Mouse (Mus musculus) thymus, adult 18-20 months (tissue): ENCODE measurements at regions not wholly inside any gene's neighbourhood (a gene's known extent, or its start where the extent isn't known, plus 50 kb on each side); places are given as distances from the start of the nearest gene placed in this dataset.

Experiments
- DNase-seq, 2 experiments: peaks; one replicate each; pipeline ENCODE4 v3.0.0; 2022; ENCODE audit warnings: mixed read lengths in 2 of 2

DNA sequence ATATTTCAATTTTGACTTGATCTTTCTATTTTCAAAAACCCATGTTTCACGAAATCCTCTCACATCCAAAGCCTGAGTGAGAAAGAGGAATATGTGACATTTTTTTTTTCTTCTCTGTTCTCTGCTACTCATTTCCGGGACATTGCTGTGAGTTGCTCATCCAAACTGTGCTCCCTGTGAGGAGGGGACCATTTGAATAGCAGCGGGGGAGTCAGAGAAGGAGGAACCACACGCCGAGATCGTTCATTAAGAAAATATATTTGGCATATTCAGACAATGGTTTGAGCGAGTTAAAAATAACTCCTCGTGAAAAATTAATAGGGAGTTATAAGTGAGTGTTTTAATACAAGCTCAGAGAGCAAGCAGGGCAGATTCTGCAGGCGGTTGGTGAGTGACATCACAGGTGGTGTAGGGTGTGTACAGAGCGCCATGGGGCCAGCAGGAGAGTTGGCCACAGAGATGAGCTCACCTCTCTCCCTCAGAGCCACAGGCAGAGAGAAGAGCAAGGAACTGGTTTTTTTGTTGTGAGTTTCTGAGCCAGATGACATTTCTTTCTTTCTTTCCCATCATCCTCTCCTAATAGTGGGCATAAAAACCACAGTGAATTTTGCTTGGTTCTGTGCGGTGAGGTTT, 54.4 kb upstream of the Calcoco1 start:
- DNase-seq: no peak

GRCm38 (mm10) chr15:102780626-102781025, 58.6 kb upstream of the Calcoco1 start:
- DNase-seq: no peak

DNA sequence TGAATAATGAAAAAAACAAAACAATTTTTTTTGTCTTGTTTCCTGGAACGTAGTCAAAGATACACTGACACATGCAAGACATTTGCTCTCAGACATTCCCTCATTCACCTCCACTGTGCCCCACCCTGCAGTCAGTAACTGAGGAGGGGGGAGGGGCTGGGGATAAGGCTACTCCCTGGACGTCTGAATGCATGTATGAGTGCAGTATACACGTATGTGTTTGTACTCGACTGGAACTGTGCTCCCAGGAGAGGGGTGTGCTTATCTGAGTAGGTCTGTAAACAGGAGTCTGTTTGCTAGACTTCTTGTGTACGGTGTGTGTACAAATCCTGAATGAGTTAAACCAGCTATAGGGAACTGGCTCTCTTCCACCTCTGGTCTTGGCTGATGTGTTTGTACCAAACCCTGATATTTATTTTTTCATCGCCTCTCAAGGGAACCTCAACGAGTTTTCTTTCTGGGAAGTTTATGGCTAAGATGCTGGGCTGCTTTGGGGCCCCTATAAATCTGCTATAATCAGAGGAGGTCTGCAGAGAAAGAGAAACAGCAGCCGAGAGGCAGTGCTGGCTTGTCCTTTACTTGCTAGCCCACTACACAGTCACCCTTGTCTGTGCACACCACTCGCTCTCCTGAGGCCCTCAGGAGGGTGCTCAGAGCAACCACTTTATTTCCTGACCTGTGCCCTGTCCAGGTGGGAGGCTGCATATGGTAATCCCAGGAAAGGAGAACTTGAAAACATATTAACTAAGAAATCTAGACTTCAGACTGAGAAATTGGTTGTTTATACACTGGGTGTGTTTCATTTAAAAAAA, 61.2 kb upstream of the Calcoco1 start:
- no peak for DNase-seq

- DNase-seq: peak in 1 of 2 experiments; percentile 5
Observed at GRCm38 (mm10) chr15:102785055-102785820, 63.3 kb upstream of the Calcoco1 start.

DNA sequence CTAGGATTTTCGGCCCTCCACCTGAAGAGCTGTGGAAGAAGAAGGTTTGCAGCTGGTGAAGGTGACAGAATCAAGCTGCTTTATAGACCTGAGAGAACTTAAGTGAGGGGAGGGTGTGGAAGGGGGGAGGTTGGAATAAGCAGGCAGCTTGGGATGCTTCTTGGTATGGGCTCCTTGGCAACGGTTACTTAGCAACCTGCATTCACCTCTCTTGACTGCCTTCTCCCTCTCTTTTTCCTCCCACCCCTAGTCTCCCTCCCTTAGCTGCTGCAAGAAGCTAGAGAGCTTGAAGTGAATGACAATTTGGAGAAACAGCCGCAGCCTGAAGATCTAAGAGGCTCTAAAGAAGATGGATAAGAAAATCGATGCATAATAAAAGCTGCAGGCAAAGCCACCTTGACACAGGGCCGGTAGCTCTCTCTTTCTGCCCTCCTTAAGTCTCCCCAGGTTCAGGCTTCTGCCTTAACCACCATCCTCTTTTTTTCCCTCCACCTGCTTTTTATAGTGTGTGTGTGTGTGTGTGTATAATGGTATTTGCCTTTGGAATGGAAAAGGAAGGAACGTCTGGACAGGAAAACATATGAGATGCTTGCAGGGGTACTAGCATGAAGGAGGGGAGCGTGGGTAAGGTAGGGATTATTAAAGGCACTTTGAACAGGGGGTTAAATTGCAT, 67.0 kb upstream of the Calcoco1 start:
- no peak for DNase-seq

DNA sequence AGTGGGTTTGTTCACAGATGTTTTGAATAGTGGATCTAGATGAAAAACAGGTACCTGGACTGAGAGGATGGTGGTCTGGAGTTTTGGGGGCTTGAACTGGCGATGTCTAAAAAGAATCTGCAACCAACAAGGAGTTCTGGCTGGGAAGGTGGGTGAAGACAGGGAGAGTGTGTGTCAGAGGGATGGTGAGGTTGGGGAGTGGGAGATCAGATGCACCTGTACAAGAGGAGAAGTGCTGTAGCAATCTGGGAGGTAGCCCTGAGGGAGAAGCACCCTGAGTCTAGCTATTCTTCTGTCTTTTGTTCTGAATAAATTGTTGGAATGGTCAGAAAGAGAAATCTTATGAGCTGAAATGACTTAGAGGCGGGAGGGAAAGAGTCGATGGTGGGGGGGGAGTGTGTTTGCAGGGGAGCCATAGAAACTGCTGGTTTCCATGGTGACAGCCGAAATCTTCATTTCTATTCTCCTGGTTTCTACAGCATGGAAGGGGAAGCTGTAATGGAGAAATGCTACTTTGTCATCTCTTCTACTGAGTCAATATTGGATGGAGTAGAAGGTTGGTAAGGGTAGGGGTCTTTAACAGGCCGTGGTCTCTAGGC, 75.1 kb upstream of the Calcoco1 start:
- no peak for DNase-seq

DNA sequence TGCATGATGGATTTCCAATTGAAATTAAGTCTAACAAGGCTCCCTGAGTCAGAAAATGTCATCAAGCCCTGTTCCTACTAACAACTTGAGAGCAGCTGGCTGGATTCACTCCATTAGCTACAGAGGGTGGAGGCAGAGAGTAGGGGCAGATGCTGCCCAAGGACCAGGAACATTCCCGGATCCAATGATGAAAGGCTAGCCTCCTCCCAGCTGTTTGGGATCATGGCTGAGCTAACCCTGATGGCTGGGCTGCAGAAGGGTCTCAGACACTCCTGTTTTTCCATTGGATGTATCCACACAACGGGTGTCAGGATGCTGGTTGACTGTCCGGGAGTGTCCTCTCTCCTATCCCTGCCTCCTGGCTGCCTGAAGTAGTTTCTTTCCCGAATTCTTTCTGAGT, 78.1 kb upstream of the Calcoco1 start:
- DNase-seq: no peak

DNA sequence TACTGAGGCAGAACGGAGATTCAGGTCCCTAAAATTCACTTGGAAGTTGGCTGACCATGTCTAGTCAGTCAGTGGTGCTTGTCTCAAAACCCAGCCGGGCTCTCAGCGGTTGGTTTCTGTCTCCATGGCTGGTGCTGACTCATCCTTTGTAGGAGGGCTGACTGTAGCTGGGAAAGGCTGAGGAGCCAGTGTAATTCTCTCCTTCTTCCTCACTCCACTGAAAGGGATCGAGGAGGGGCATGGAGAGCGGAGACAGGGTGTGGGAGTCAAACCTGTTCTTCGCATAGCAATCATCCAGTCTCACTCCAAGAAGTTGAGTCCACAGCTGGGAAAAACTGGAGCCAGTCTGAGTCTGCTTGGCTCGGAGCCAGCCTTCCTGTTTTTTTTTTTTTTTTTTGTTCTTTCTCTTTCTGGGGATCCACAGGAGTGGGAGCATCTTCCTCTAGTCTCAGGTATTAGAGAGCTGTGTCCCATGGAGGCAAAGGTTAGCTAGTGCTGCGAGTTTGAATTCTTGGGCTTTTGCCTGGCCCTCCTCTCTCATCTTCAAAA, 80.4 kb upstream of the Calcoco1 start:
- DNase-seq: no peak

- DNase-seq: no peak
Observed at GRCm38 (mm10) chr15:102807353-102807752, 85.4 kb upstream of the Calcoco1 start.

DNA sequence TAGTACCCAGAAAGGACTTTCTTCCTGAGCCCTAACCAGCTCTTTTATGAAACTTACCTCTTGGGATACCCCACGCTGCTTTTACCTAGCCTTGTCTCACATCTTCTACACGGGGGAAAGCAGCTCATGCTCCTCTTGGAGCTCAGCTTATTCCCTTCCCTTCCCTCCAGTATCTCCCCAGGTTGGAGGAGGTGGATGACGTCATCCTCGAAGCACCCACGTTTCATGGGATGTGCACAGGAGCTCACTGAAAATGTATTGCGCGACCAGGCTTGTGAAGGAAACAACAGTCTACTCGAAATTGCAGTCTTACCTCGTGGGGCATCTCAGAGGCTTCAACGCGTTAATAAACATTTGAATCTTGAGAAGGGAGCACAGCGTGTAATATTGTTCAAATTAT, 97.2 kb upstream of the Calcoco1 start:
- no peak for DNase-seq

GRCm38 (mm10) chr15:102839688-102840087, 81.2 kb upstream of the Hoxc13 start:
- DNase-seq: no peak

- DNase-seq: no peak
Observed at GRCm38 (mm10) chr15:102862374-102862773, 58.5 kb upstream of the Hoxc13 start.

DNA sequence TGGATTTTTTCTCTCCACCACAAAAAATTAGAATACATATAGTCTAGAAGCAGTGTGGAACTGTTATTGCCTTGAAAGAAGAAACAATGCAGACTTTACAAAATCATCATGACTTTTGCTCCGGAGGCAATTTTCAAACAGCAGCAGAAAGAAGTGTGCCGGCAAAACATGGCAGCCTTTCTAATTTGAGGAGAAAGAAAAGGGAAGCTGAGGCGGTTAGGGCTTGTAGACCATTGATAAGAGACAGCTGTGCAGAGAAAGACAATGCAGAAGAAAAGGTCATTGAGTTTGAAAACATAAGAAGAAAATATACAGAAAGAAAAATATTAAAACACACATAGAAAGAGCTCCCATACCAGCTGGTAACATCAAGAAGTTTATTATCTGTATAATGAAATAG, 54.1 kb upstream of the Hoxc13 start:
- DNase-seq: no peak
